Mouse (Mus musculus) kidney, adult 8-10 months (tissue): ENCODE measurements at regions not wholly inside any gene's neighbourhood (a gene's known extent, or its start where the extent isn't known, plus 50 kb on each side); places are given as distances from the start of the nearest gene placed in this dataset.

Experiments
- DNase-seq, 2 experiments: peaks; one replicate each; pipeline ENCODE4 v3.0.0; 2022

DNA sequence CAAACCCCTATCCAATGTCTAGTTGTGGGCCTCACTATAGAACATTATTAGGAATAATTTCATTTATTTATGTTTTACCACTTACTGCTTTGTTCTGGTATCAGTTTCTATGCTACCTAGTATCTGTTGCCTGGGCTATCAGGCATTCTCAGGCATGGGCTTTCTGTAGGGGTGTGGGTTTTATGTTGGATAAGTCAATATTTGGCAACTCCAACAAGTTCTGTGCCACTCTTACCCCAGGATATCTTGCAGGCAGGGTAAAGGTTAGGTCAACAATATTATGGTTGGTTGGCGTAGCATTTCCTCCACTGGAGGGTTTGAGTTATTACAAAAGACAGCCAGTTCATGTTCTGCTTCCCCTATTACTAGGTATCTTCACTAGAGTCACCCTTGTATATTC, 65.8 kb downstream of the Smim10l1 start:
- DNase-seq = no peak

DNA sequence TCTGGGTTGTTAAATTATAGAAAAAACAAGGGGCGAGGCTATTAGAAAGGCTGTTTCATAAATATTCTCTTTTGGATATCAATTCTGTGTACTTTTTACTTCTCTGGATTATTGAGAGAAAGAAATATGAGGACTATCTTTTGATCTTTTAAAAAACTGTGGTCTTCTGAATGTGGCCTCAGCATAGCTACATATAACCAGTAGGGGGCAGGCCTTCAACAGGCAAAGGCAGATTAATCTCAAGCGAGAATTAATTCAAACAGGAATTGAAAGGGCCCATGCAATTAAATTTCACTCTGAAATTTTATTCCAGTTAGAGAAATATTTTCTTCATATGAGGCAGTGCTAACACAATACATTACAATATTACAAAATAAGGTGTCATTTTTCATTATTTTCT, 66.6 kb downstream of the Smim10l1 start:
- DNase-seq = no peak

DNA sequence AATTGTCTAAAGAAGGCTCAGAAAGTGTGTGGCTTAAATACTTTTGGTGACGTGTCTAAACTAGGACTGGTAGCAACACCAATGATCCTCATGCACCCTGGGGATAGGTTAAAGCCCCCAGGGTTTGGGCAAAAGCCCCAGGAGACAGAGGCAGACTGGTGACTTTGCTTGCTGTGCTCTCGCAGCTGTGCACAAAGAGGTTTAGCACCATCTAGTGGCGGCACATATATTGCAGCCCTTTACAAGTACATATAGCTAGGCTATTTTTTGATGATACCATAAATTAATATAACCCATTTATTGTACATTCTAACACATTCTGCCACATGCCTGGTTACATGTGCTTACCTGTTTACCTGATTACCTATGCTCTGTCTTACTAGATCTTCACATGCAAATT, 85.8 kb upstream of the 5530400C23Rik start:
- DNase-seq = peak; percentile 2 to 65
